Mouse (Mus musculus): ENCODE measurements around the gene Madd. TPM values are rescaled to one million over a fixed set of nuclear protein-coding genes. Genes with fewer than 3 reads are reported as not detected.
A peak's percentile ranks its signal among the peaks of the same experiment; 100 is the strongest.

Madd gene
- total RNA-seq (2021): 100 to 1,000 TPM; 203 to 235 TPM

GRCm38 (mm10) chr2:91183711-91184405, at the start of gene Madd:
TSS of gene Madd (minus strand) at chr2:91183837.
- DNase-seq (ENCODE audit: extremely low spot score in 1 of 2, low spot score in 1 of 2): no peak

GRCm38 (mm10) chr2:91229735-91230134, 46.1 kb upstream of the Madd start:
- DNase-seq (ENCODE audit: extremely low spot score in 1 of 2, low spot score in 1 of 2): no peak

- no peak for DNase-seq (ENCODE audit: extremely low spot score in 1 of 2, low spot score in 1 of 2)
Measured at GRCm38 (mm10) chr2:91223614-91224013, 40.0 kb upstream of the Madd start.

GRCm38 (mm10) chr2:91220501-91220900, 36.9 kb upstream of the Madd start:
- no peak for DNase-seq (ENCODE audit: extremely low spot score in 1 of 2, low spot score in 1 of 2)

GRCm38 (mm10) chr2:91217032-91217431, 33.4 kb upstream of the Madd start:
- DNase-seq (ENCODE audit: extremely low spot score in 1 of 2, low spot score in 1 of 2): no peak

GRCm38 (mm10) chr2:91213311-91213710, 29.7 kb upstream of the Madd start:
- no peak for DNase-seq (ENCODE audit: extremely low spot score in 1 of 2, low spot score in 1 of 2)

- no peak for DNase-seq (ENCODE audit: extremely low spot score in 1 of 2, low spot score in 1 of 2)
Measured at GRCm38 (mm10) chr2:91206254-91206775, 22.7 kb upstream of the Madd start.

- DNase-seq (ENCODE audit: extremely low spot score in 1 of 2, low spot score in 1 of 2): no peak
Measured at GRCm38 (mm10) chr2:91202972-91203656, 19.5 kb upstream of the Madd start.

GRCm38 (mm10) chr2:91202222-91202971, 18.8 kb upstream of the Madd start, which contains the start of the genes Nr1h3 and Acp2:
TSS of gene Nr1h3 (minus strand) at chr2:91202834.
TSS of gene Acp2 (plus strand) at chr2:91202885.
- DNase-seq (ENCODE audit: extremely low spot score in 1 of 2, low spot score in 1 of 2): peak; percentile 89 to 98

- no peak for DNase-seq (ENCODE audit: extremely low spot score in 1 of 2, low spot score in 1 of 2)
Measured at GRCm38 (mm10) chr2:91198888-91199287, 15.3 kb upstream of the Madd start.

- DNase-seq (ENCODE audit: extremely low spot score in 1 of 2, low spot score in 1 of 2): no peak
Measured at GRCm38 (mm10) chr2:91196577-91197001, 13.0 kb upstream of the Madd start.

- DNase-seq (ENCODE audit: extremely low spot score in 1 of 2, low spot score in 1 of 2): no peak
Measured at GRCm38 (mm10) chr2:91194624-91195332, 11.1 kb upstream of the Madd start.

- no peak for DNase-seq (ENCODE audit: extremely low spot score in 1 of 2, low spot score in 1 of 2)
Measured at GRCm38 (mm10) chr2:91190501-91190900, 6.9 kb upstream of the Madd start.

- DNase-seq (ENCODE audit: extremely low spot score in 1 of 2, low spot score in 1 of 2): no peak
Measured at GRCm38 (mm10) chr2:91187431-91187830, 3.8 kb upstream of the Madd start.

GRCm38 (mm10) chr2:91186208-91186607, 2.6 kb upstream of the Madd start:
- no peak for DNase-seq (ENCODE audit: extremely low spot score in 1 of 2, low spot score in 1 of 2)

- DNase-seq (ENCODE audit: extremely low spot score in 1 of 2, low spot score in 1 of 2): peak; percentile 88 to 89
Measured at GRCm38 (mm10) chr2:91183148-91183513, 506 bp downstream of the Madd start.

- peak; percentile 73 to 81 for DNase-seq (ENCODE audit: extremely low spot score in 1 of 2, low spot score in 1 of 2)
Measured at GRCm38 (mm10) chr2:91182405-91183147, 1.1 kb downstream of the Madd start.

GRCm38 (mm10) chr2:91182016-91182404, 1.6 kb downstream of the Madd start:
- DNase-seq (ENCODE audit: extremely low spot score in 1 of 2, low spot score in 1 of 2): no peak

GRCm38 (mm10) chr2:91180706-91181105, 2.9 kb downstream of the Madd start:
- no peak for DNase-seq (ENCODE audit: extremely low spot score in 1 of 2, low spot score in 1 of 2)

- DNase-seq (ENCODE audit: extremely low spot score in 1 of 2, low spot score in 1 of 2): no peak
Measured at GRCm38 (mm10) chr2:91179825-91180224, 3.8 kb downstream of the Madd start.
